Mouse (Mus musculus): ENCODE results near the gene Gm13696.
"Not testable (repeated sequence)": the region's sequence is repeated elsewhere in the genome, so short reads cannot be mapped to it uniquely, and the experiment has no call there.

GRCm38 (mm10) chr2:83993639-83994255 is 20.8 kb downstream of the Gm13696 start:
- not testable (repeated sequence) for TF ChIP-seq CTCF (IDR thresholded peaks at IDR 0.05; ENCODE audit: low read depth, low read length); POLR2A (IDR thresholded peaks at IDR 0.05; ENCODE audit: borderline replicate concordance, low read depth, low read length)

Data from bone marrow macrophage, adult 2 months (primary cell).